Mouse (Mus musculus): ENCODE measurements around the gene Mier3. TPM values are rescaled to one million over a fixed set of nuclear protein-coding genes. Genes with fewer than 3 reads are reported as not detected.
A peak's percentile ranks its signal among the peaks of the same experiment; 100 is the strongest.
"Not testable (repeated sequence)": the region's sequence is repeated elsewhere in the genome, so short reads cannot be mapped to it uniquely, and the experiment has no call there.

Mier3 gene
- total RNA-seq, 2 experiments from 2014 or later: 26.7 to 26.9 TPM

DNA sequence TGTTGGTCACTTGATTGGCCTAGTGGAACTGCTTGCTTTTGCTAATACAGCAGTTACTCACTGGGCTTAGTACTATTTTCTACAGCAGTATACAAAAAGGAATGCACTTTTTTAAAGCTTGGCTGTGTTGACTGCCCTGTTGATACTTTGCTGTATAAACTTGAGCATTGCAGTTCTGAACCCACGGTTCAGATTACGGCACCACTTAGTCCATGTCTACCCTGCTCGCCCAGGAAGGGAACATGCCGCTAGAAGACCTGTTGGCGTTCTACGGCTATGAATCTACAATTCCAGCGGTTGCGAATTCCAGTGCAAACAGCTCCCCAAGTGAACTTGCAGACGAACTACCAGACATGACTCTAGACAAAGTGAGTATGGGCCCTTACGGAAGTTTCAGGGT lies 22.6 kb downstream of the Mier3 start:
- no peak for DNase-seq

DNA sequence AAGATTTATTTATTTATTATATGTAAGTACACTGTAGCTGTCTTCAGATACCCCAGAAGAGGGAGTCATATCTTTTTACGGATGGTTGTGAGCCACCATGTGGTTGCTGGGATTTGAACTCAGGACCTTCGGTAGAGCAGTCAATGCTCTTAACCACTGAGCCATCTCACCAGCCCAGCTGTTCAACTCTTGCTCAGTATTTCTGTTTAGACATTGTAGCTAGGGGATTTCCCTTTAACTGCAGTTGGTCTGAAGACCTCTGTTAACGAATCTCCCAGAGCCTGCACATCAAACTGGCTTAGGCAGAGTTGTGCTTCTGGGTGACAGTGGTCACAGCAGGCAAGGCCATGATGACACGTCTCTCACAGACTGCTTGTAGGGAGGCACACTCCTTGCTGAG lies 23.2 kb downstream of the Mier3 start:
- DNase-seq: not testable (repeated sequence)

DNA sequence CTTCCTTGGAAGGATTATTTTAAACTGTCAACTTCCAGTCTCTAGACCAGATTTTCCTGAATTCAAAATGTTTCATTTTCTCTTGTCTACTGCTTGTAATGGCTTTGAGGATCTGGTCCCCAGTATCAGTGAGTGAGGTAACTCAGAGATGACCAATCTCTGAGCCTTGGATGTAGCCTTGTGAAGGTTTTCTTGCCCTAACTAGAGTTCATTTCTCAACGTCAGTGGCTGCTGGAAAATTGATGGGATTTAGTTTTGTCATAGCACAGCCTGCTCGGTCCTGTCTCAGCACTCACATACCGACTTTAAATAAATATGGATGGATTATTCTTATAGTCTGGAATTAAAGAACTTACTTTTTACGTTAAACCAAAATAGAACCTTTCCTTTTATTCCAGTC lies 29.8 kb downstream of the Mier3 start:
- DNase-seq: no peak

DNA sequence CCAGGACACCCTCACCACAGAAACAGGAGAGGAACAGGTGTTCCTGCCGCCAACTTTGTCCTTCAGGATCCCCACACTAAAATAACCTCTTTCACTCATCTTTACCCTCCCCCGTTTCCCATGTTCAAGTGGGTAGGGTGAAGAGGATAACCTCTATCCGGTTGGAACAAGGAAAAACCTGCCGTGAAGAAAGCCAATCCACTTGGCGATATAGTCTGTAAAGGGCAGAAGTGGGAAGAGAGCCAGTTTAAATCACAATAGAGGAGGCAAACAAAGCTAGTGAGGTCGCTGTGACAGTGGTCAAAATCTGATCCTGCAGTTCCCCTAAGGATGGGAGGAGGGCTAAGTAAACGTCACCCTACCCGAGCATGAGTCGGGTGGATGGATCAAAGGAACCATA lies 38.9 kb downstream of the Mier3 start:
- DNase-seq: no peak

DNA sequence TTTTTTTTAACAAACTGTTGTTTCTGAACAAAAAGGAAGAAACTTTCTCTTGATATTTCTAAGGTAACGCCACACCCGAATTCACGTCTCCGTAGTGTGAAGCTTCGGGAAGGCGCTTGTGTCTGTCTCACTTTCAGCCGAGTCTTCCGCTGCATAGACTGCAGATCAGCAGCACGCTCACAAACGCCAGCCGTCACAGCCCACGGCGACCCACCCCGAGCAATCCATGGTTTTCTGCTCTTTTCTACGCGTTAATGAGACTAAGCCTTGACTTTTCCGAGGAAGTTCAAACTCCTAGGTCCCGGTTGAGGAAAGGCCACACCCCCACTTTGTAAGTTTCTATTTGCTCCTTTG lies 44.0 kb downstream of the Mier3 start:
- no peak for DNase-seq

DNA sequence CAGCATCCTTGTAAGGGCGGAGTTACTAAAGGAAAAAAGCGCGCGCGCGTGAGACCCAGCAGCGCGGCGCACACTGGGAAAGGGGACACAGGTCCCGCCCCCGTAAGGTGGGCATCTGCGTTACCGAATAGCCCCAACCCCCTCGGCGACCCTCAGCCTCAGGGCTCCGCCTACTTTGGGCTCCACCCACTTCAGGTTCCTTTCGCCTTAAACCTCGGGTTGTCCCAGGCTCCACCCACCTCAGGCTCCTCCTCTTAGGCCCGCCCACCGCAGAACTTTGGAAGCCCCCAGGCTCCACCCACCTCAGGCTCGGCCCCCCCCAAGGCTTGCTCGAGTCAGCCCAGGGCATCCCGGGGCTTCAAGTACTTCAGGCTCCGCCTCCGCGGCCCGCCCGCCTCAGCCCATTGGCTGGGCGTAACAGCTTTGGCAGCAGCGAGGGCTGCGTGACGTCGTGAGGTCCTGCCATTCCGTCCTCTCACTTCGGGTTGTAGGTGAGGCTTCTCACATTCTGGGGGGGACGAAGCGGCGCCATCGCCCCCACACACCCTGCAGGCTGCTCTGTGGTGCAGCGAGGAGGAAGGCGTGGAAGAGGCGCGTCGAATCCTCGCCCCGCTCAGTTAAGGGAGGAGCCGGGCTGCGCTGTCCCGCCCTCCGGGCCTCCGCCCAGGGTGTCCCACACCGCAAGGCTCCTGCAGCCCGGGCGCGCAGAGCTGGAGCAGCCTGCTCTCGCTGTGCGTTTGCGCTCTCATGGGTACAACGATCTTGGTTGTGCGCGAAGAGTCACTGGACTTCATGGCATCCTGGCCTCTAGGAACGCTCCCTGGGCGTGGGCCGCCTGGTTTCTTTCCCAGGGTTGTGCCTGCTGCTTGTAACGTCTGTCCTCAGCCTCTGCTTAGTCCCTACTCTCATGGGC lies 44.6 kb downstream of the Mier3 start:
- DNase-seq: peak; percentile 98

DNA sequence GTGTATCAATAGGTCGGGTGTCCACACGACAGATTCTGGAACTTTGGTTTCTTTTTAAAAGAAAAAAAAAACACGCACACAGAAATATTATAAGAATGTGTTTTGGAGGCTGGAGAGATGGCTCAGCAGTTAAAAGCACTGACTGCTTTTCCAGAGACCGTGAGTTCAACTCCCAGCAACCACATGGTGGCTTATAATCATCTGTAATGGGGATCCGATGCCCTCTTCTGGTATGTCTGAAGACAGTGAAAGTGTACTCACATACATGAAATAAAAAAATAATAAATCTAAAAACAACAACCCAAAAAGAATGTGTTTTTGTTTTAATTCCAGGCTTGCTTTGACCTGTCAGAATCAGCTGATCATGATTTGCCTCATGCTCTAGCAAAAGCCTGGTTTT lies 46.1 kb downstream of the Mier3 start:
- no peak for DNase-seq

DNA sequence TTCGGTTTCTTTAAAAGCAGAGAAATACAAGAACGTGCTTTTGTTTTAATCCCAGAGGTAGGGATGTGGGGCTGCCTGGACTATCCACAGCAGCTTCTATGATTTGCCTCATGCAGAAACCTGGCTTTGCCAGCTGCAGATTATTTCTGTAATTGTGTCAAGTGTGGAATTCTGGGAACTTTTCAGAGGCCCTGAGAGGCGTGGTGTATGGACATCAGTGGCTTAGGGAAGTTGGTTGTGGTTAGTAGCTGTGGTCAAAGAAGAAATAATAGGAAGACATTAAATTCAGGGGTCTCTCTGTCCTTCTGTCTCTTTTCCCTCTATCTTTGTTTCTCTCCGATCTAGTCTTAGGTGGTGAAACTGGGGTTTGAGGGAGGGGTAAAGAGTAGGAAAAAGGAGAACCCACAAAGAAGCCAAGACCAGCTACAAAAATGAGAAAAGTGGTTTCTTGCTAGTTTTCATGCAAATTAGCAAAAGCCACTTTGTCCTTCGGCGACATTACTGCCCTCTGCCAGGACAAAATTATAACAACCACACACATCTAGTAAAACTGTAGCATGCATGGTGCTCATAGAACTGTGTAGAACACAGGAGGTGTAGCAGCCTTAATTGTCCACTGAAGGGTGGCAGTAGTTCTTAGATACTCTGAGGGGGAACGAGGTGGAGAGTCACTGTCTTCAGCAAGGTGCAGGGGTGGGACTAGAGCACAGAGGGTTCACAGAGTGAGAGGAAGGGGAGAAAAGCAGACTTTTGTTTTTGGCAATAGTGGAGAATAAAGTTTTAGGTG lies 60.6 kb downstream of the Mier3 start:
- DNase-seq: no peak

DNA sequence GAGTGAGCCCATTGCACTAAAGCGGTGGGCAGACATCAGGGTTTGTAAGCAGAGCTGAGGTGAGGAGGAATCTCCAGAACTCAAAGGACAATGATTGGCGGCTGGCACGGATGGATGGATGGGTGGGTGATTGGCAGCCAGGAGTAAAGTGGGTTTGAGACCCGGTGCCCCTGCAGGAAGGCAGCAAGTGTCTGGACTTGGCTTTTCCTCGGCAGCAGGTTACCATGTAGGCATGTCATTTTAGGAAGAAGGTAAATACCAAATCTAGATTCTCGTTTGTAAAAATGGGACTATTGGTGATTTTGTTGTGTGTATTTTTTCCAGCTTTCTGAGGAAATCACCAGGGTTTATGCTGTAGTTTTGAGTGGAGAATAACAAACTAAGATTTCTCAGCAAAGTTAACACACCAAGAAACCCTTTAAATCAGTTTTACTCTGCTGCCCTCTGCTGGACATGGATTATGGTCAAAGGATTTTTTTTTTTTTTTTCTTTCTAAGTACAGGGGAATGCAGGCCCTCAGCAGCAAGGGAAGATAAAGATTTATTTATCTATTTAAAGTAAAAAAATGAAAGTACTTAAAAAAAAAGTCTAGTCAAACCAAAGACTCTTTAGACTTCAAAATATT lies 61.3 kb downstream of the Mier3 start:
- peak; percentile 71 for DNase-seq

DNA sequence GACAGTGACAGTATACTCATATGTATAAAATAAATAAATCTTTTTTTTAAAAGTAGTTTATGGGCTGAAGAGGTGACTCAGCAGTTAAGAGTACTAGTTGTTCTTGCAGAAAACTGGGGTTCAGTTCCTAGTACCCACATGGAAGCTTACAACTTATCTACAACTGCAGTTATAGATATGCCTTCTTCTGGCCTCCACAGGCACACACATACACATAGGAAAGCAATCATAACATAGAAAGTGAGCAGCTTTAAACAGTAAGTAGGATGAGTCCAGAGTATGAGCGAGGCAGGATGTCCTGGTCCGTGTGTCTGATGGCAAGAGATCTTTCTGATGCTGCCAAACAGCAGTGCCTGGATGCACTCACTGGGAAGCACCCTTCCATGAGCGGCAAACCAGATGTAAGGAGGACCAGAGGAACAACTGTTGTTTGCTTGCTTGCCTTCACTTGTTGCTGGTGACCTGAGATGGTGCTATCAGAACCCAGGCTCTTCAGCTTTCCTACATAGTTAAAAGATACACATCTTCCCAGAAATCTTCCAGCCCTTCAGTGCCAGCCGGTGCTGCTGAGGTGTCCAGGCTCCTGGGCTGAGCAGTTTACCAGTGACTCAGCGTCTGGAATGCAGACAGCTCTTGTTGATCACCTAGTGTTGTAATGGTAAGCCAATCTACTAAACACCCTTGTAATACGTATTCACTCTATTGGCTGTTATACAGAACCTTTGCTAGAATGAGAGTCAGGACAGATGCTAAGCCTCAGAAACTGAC lies 63.6 kb downstream of the Mier3 start:
- DNase-seq: no peak

DNA sequence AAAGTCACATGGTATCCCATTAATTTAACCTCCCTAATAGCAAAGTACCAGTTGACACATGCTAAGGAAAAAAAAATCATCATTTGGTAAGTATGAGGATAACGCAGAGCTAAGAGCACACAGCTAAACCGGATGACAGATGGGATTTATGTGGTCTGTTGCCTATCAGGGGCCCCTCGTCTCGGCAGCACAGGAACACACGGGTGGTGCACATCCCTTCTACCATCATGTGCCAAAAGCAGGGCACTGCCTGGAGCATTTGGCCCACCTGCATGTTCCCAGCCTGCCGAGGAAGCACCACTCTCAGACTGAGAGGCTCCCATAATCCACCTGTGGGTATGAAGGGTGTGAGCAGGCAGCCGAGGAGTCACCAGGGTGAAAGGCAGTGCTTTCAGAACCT lies 64.4 kb downstream of the Mier3 start:
- no peak for DNase-seq

DNA sequence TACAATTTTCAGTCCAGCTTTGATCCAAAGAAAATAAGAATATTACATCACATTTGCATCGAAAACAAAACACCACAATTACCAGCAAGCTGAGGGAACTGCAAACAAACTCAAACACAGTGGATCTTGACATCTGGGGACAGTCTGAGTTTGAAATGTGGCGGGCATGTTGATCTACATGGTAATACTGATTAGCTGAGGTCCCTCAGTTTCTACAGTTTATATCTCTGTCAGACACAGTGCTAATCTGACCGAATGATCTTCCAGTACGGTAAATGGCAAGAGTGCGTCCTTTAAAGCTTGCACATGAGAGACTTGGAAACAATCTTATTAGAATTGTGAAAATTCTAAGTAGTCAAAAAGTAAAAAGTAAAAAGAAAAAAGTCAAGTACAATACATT lies 66.1 kb downstream of the Mier3 start:
- no peak for DNase-seq

DNA sequence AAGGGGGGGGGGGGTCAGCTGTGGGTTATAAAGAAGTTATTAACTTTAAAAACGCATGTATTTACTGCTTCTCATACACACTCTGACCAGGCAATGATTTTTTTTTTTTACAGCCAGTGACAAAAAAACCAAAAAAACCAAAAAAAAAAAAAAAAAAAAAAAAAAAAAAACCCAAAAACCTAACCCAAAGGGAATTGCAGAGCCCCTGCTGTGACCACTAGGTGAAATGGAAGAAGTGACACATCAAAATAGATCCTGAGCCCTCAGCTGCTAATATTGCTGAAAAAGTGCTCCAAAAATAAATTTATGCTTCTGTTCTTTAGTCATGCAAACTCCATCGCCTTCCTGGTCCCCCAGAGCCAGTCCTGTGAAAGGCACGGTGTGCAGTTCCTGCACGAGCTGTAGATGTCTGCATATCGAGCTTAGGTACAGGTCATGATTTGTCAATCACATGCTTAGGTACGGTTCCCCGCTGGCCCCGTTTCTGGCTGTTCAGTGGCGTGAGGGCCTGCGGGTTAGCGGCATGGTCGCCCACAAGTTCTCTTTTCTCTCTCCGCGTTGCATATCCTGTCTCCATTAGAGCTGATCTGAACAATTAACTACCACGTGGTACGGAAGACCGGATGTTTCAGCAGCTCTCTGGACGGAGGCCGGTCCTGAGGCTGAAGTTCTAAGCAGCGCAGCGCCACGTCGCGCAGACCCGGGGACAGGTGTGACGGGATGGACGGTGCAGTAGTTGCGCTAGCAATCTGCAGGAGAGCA lies 67.7 kb downstream of the Mier3 start:
- no peak for DNase-seq

DNA sequence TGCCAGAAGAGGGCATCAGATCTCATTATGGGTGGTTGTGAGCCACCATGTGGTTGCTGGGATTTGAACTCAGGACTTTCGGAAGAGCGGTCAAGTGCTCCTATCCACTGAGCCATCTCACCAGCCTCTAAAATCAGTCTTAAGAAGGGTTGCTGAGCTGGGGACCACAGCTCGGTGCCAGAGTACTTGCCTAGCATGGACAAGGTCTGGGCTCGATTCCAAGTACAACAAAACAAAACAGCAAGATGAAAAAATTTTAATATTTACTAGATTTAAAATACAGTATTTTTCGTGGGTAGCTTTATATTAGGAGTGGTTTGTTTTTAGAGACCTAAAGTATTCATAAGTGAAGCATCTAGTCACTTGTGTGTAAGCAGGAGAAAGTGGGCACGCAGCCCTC lies 72.5 kb downstream of the Mier3 start:
- no peak for DNase-seq

DNA sequence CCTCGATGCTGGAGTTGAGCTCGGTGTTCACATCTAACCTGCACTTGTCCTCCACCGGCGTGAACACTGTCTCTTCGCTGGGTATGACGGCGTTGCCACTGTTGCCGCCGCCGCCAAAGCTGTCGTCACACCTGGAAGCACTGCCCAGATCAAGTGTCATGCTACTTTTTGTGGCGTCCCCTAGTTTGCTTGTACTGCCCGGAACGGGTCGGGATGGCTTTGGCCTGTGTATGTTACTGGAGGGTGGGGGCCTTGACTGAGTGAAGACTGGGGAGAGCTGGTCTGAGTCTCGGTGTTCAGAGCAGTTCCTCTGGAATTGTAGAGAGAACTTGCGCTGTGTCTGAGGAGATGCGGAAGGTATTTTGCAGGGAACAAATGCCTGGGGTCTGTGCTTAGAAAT lies 74.6 kb downstream of the Mier3 start:
- no peak for DNase-seq

DNA sequence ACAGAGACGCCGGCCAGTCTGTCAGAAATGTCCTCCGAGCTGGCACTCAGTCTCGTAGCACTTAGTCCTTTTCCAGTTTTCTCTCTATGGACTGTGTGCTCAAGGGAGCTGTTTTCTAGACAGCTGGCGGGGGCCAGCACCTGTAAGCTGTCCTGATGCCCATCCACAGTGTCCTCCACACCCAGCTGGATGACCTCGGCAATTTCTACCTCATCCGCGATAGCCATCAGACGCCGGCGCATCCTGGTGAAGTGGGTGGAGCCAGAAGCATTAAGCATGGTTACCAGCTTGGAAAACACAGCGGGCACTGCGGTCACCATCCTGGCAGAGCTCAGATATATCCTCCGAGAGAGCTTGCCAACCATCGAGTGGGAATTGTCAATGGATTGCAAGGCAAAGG lies 75.2 kb downstream of the Mier3 start:
- DNase-seq: no peak

DNA sequence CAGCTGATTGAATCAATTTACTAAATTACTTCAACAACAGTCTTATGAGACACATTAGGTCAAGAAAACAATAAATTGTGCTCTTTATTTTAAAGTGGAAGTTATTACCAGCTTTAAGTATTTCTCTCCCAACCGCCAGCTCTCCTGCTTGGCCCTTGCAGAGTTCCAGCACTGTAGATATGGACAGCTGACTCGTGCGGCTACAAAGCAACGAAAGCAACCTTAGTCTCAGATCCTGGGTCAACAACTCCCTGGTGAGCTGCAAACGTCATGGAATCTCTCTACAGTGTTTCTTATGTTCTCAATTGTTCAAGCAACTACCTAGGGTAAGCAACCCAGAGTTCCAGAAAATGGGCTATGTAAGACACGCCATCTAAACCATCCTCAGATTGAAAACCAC lies 76.2 kb downstream of the Mier3 start:
- DNase-seq: no peak

DNA sequence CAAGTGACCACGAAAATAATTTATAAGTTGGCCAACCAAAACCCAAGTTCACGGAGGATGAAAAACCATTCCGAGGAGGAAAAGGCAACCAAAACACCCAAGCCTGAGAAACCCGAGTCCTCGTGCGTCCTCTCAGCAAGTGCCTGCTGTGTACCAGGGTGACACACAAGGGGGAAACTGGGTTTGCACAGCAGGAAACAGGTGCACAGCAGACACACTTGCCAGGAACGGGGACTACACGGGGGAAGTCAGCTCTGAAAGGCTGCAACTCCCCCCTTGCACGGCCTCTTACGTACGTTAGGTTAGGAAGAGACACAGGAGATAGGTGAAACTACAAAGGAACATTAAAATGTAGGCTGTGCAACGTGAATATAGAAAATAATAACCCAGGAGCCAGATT lies 81.7 kb downstream of the Mier3 start:
- no peak for DNase-seq
